Mouse (Mus musculus) B cell, adult 2 months (primary cell): ENCODE measurements at regions not wholly inside any gene's neighbourhood (a gene's known extent, or its start where the extent isn't known, plus 50 kb on each side); places are given as distances from the start of the nearest gene placed in this dataset.
"Not testable (repeated sequence)": the region's sequence is repeated elsewhere in the genome, so short reads cannot be mapped to it uniquely, and the experiment has no call there.

Source experiments
- DNase-seq, 2 experiments: peaks; one replicate each; pipeline ENCODE4 v3.0.0; 2022

DNA sequence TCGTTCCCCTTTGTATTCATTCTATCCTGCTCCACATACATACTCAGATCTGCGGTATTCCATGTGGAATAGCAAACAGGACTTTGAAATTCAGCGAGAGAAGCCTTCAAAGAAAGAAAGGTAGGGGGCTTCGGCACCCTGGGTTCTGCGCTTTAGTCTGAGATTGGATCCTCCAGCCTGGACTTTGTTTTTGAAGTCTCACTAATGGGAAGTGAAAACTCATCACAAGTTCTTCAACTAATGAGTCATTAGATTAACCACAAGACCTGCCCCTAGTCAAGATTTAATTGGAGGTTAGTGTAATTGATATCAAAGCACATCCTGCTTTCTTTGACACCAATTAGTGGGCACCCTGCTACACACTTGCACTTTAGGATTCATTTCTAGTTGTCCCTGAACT, 492.5 kb upstream of the Zfp960 start:
- no peak for DNase-seq

DNA sequence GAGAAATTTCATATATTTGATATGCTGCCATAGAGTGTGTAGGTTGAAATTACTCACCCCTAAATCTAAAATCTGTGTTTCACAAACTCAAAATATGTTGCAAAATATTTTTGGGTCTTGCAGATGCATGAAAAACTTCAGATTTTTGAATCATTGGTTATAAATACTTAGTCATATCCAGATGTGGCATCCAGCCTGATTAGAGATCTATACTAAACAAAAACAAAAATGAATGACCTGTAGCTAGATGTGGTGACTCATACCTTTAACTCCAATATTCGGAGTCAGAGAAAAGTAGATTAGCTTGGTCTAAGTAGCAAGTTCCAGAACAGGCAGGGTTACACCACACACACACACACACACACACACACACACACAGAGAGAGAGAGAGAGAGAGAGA, 475.1 kb upstream of the Zfp960 start:
- DNase-seq, result no peak

DNA sequence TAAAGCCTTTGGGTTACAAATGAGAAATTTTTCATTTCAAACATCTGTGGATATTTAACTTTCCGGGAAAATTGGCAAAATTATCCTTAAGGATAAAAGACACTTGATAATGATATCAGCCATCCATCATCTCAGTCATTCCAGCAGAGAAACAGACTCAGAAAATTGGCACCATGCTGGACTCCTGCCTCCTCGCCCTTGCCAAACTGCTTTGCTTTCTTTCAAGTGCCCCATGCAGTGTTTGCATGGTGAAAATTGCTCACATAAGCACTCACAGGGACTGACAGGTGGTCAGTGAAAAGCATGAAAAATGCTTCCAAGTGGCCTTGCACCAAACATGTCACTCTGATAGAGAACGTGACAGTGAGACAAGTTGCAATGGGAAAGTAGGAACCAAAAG, 464.2 kb upstream of the Zfp960 start:
- DNase-seq, result no peak

DNA sequence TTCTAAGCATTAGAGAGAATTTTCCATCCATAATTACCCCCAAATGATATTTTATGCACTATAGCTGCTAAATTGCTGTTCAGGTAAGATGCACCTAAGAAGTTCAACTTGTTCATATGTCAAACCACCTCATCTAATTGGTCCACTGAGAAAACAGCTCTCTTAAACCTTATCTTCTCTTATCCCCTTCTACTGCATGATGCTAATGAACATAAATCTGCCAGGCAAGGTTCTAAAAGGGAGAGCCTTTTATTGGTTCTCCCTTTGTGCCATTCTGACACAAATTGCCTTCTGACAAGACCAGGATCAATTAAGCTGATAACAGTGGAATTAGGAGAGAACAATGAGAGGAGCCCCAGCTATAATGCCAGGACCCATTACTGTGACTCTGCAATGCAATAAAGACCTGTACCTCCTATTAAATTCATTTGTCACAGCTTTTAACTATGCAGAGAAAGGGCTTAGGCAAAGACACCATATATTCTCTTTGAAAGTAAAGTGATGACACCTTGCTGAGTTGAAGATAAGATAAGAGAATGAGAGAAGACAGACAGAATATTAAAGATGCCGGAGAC, 451.4 kb upstream of the Zfp960 start:
- DNase-seq, result no peak

DNA sequence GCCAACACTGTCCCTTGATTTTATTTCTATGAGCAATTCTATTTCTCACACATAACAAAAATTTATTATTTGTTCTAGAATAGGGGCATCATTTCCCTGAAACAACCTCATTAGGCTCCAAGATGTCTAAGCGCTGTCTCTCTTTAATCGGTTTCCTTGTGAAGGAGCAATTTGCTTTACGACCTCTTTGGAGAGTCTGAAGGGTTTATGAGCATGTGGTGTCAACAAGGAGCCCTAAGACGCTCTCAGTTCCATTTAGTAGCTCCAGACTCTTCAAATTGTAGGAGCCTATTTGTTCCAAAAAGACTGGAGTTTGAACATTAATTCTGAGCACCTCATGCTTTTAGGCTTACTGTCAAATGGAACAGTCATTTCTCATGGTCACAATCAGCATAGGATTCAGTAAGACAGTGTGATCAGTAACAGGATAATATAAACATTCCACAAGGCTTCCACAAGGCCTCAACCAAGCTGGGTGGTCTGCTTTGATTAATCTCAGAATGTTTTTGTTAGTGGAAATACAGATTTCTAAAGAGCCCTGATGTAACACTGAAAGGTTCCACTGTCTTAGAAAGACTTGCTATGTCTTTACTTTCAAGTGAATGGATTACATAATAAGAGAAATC, 441.9 kb upstream of the Zfp960 start:
- no peak for DNase-seq

DNA sequence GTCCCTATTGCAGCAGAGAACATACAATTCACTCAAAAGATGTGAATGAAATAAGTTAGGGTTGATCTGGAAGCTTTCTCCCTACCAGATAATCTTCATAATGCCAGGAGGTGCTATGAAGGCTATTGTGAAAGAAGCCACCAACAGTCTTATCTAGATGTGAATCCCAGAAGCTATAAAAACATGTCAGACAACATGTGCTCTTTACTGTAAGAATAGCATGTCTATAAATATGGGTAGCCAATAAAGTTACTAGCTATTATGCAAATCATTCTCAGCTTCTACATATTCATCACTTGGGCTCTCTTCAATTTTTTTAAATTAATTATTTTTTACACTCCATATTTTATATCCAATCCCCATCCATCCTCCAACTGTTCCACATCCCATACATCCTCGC, 434.1 kb upstream of the Zfp960 start:
- DNase-seq, result no peak

DNA sequence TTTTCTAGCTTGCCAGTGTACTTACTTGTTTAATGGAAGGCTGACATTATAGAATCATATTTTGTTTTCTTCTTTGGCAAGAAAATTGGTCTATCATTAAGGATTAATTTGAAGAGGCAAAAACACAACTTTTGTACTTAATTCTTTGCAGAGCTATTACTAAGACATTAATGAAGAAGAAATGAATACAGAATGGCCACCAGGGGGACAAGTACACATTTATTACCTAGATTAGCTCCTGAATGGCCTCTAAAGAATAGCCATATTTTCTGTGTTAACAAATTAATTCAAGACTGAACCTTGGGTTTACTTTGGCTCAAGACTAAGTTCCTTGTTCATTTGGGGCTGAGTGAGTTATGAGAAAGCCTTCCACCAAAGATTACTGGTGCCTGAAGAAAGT, 430.5 kb upstream of the Zfp960 start:
- DNase-seq, result no peak

DNA sequence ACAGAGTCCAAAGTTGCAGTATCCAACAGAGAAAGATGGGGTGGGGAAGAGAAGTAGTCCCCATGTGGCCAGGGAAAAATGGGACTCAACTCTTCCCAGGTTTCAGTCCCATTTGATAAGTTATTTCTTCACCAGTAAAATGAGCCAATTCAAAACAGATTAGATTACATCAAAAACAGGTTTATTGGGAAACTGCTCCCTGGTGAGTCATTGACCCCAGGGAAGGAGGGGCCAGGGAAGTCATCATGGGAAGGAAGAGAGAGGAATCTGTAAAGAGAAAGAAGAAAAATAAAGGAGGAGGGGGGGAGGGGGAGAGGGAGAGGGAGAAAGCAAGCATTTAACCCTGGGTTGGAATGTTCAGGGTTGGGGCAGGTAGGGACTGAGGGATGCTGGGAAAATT, 426.4 kb upstream of the Zfp960 start:
- no peak for DNase-seq

DNA sequence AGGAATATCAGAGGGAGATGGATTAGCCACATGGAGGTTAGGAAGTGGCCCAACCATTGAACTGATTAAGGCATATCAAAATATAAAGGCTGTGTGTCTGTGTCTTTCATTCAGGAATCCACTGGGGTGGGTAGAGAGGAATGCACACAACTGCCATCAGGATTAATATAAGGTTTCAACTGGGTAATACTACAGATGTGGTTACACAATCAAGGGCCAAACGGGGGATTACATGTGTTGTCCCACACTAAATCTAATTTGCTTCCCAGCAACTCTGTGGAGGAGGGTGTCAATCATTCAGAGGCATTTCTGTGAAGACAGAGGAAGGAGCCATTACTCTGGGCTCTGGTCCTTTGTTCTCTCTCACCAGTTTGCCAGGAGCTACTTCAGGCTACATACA, 416.0 kb upstream of the Zfp960 start:
- no peak for DNase-seq

DNA sequence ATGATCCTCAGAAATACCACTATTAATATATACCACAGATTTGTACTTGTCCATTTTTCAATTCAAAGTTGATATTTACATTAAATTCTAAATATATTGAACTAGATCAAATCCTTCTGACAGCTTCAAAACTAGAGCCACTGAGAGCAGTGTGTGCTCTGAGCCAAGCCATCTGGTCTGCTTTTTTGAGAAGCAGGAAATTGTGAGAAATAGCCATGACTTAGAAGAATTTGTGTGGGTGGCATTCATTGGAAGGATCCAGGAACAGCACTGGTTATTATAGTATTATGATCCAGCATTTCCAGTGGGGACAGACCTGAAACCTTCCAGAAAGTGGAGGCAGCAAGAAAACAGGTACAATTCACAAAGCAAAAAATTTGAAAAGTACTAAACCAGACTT, 398.7 kb upstream of the Zfp960 start:
- DNase-seq, result no peak

DNA sequence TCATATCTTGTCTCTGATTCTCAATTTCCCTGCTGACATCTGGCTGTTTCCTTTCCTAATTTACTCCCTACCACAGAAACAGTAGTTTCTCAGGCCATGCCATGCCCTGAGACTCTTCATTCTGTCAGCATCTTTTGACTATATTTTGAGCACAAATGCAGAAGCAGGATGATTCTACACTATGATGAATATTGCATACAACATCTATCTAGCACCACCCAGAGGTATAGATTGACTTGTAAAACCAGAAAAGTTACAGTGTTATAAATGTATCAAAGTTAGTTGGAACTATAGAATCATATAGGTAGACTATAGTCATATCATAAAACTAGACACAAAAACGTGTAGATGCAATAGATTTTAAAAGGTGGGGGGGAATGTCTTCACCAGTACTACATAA, 396.3 kb upstream of the Zfp960 start:
- no peak for DNase-seq

DNA sequence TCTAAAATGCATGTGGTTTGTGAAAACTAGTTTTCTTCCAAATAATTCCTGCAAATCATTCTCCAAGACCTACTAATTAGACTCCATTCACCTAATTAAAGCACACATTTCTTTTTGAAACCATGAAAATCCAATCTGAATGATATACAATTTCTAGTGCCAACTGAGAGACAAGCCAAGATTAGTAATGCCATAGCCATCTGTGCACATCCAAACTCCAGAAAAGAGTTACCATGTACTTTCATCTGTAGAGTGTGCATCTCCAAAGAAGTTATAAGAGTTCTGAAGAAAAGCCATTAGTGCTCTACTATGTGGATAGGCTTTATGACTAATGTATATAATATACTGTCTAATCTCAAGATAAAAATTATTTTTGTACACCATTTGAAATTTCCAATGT, 359.7 kb upstream of the Zfp960 start:
- no peak for DNase-seq

DNA sequence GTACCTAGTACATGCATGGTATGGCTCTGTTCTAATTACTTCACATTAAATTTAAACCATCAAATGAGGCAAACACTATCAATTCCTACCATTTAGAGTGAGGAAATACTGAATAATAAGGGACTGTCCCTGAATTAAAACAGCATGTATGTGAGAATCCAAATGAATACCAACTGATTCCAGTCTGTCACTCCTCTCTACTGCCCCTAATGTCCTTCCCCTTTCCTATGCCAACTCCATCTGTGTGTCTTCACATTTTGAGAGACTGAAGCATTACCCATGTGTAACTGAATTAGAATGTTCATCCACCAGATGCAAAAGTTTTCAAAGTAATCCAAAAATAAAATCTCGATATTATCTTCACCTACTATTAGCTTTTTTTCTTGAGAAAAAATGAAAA, 358.0 kb upstream of the Zfp960 start:
- no peak for DNase-seq

DNA sequence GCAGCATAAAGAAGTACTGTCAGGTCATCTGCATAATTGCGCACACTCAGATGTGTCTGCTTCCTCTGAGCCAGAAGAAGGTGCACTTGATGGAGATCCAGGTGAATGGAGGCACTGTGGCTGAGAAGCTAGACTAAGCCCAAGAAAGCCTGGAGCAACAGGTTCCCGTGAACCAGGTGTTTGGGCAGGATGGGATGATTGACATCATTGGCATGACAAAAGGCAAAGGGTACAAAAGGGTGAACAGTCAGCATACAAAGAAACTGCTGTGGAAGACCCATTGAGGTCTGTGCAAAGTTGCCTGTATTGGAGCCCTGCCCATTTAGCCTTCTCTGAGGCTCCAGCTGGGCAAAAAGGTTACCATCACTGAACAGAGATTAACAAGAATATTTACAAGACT, 337.0 kb upstream of the Zfp960 start:
- no peak for DNase-seq

DNA sequence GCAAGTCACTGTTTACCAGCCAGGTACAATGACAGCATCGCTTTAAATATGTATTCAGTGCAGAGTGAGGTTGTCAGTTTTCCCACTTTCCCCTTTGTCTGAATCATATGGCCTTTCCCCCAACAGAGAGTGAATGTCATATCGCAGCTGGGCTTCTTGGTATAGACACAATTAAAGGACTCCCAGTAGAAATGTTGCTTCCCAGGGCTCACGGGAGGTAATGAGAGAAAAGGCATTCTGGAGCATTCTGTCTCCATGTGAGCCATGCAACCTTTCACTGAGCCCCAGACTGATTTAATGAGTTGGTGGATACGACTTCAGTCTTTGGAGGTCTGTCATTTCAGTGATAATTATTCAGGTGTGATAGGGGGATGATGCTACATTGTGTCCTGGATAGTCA, 310.8 kb upstream of the Zfp960 start:
- no peak for DNase-seq

DNA sequence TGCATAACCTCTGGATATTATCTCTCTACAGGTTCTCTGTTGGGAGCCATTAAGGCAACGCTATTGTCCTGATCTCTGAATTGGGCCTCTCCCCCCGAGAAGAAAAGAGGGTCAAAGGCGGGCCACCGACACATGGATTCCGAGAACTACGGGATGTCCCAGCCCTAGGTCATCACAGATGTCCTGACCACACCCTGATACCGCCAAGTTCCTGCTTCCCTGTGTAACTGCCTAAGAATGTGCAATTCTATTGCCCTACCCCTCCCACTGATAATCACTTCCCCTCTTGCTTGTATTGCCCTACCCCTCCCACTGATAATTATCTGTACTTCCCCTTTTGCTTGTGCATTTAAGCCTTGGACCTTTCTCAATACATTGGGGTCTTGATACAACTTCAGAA, 293.3 kb upstream of the Zfp960 start:
- not testable (repeated sequence) for DNase-seq

DNA sequence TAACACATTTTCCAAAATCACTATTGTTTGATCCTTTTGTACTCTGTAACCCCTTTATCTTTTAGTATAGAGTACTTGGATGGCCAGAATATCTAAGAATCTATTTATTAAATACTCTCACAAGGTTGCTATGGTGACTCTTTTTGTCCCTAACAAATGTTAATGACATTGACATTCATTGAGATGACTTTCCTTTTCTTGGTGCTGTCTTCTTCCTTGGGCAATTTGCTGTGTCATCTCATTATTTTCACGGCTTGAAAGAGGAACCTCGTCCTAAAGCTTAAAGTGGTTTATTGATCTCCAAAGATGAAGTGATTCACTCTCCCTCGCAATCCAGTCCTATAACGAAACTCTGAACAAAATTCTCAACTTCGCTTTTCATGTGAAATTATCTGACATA, 265.6 kb upstream of the Zfp960 start:
- DNase-seq, result no peak

DNA sequence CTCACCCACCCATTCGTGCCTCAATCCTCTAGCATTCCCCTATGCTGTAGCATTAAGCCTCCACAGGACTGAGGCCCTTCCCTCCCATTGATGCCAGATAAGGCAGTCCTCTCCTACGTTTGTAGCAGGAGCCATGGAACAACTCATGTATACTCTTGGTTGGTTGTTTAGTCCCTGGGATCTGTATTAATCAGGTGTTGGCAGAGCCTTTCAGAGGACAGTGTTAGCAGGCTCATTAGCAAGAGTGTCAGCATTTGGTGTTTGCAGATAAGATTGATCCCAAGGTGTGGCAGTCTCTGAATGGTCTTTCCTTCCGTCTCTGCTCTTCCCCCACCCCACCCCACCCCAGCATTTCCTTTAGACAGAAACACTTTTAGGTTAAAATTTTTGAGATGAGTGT, 258.9 kb upstream of the Zfp960 start:
- DNase-seq, result no peak

DNA sequence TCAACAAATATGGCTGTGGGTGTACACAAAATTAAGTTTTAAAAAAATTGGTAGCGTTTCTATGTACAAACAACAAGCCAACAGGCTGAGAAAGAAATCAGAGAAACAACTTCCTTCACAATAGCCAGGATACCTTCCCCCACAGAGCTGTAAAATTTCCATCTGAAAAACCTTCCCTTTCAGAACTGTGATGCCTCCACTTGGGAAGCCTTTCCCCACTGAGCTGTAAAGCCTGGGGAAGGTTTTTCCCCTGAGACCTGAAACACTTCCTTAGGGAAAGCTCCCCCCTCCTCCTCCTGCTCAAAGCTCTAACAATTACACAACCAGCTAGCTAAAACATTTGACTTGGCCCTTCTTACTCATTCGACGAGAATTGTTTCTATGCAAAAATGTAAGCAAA, 245.5 kb upstream of the Zfp960 start:
- no peak for DNase-seq

DNA sequence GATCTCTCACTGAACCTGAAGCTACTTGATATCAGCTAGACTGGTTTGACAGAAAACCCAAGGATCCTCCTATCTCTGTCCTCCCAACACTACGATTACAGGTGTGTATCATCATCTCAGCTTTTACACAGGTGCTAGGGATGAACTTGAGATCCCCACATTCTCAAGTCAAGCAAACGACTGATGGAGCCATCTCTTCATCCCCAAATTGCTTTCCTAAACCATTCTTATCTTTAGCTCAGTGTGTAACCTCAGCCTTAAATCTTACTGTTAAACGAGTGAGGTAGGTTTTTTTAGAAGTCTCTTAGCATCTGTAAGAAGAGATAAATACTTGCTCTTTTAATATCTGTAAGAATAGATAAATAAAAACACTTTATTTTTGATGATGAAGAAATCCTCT, 242.2 kb upstream of the Zfp960 start:
- no peak for DNase-seq

DNA sequence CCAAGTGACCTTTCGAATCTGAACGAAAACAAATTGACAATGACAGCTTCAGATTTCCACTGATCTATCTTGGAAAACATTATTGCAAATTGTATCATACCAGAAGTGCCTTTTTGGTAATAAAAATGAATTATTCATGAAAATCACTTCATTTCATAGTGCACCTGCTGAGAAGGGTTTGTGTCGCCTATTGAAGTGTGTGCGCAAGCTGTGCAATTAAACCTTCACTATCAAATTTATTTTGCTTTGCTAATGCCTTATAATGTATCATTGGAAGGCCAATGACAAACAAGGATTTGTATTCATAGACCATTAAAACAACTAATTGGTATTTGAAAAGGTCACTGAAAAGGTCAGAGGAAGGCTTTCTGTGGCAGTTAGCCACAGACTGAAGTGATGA, 224.8 kb upstream of the Zfp960 start:
- no peak for DNase-seq

DNA sequence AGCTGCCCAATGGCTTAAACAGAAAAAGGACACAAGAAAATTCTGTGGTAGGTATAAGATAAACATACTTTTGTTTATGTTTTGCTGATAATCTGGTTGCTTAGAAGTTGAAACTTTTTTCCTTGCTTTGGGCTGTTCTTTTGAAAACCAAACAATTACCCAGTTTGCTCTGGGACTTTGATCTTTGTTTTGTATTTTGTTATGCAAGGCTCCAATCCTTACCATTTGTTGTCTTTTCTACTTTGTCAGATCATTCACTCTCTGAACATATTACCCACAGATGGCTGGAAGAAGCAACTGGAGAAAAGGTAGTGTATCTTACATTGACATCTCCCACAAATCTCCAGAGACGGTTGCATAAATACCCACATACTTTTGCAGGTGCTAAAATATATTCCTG, 203.1 kb upstream of the Zfp960 start:
- DNase-seq, result no peak

DNA sequence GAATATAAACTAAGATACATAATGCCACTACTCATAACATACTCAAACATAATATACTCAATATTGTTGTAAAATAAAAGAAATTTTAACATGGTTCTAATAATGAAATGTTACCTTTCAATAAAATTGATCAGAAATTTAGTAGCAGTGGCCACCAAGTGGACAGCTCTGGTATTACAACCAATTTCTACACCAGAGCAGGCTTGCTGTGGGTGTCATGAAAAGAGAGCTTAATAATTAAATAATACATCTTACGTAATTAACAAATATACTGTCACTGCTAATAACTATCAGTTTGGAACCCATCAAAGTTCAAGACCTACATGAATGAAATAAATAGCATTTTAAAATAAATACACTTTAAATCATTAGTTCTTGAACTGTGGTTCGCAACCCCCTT, 163.1 kb upstream of the Zfp960 start:
- DNase-seq, result peak; percentile 35 to 53

DNA sequence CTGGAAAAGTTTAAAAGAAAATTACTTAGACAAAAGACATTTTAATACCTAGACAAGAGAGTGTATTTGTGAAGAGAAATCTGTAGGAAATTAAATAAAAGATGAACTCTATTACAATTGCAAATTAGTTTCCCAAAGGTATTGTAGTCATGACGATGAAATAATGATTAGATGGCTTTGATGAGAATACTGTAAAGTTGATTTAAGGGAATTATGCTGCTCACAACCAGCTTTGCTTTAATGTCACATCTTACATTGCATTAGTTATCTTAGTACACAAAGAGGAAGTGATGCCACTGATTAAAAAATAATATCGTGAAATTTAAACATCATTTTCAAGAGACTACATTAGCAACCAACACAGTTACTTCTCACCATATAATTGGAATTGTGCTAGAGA, 145.7 kb upstream of the Zfp960 start:
- DNase-seq, result no peak

DNA sequence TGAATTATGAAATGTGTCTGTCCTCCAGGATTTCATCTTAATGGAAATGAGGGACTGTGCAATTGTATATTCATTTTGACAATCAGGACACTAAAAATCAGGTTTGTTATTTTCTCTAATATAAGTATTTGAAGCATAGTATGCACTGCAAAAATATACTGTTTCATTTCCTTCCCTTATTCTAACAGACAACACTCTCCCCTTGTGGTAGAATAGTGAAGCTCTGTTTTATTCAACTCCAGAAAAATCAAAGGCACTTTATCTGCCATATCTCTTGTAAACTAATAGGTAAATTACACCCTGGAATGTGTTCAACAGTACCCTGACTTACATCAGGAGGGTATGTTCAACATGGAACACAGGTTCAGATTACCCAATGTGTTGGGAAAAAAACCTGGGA, 137.7 kb upstream of the Zfp960 start:
- no peak for DNase-seq
